Mouse (Mus musculus) erythroblast, embryonic 14.5 days (primary cell): ENCODE results near the gene Harbi1. TPM values are rescaled to one million over a fixed set of nuclear protein-coding genes. Genes with fewer than 3 reads are reported as not detected.
A peak's percentile ranks its signal among the peaks of the same experiment; 100 is the strongest.

Experiments used
- H3K27me3 ChIP-seq: 2 replicates; pipeline ENCODE4 v1.6.1; 2012; ENCODE audit warnings: inconsistent platforms; ENCODE audit not compliant: control insufficient read depth
- H3K36me3 ChIP-seq: 2 replicates; pipeline ENCODE4 v1.6.1; 2012; ENCODE audit warnings: mild to moderate bottlenecking, inconsistent platforms; ENCODE audit not compliant: control insufficient read depth
- H3K4me1 ChIP-seq: 2 replicates; pipeline ENCODE4 v1.6.1; 2012; ENCODE audit warnings: inconsistent platforms; ENCODE audit not compliant: control insufficient read depth
- H3K4me3 ChIP-seq: replicated peaks from 2 replicates; pipeline ENCODE3; 2012; ENCODE audit warnings: moderate library complexity, mild to moderate bottlenecking, inconsistent platforms
- H3K9me3 ChIP-seq: 2 replicates; pipeline ENCODE4 v1.6.1; 2012; ENCODE audit warnings: low read length, inconsistent platforms, mixed read lengths; ENCODE audit not compliant: control insufficient read depth
- GATA1 ChIP-seq: IDR thresholded peaks from 2 replicates; pipeline ENCODE4 v1.6.1; 2012; ENCODE audit warnings: low read length, inconsistent platforms, mixed read lengths
- TAL1 ChIP-seq: IDR thresholded peaks from 3 replicates; pipeline ENCODE4 v1.6.1; 2012; ENCODE audit warnings: low read length, inconsistent platforms, mixed read lengths
- polyA plus RNA-seq: library from polyadenylated mRNA; stranded (reverse); fragments of >175 nt; gene quantifications from 2 replicates; pipeline ENCODE4 v1.2.3, GENCODE M21; 2012

Harbi1 gene
- 0.04 and 0.15 TPM in 2 replicates for polyA plus RNA-seq

DNA sequence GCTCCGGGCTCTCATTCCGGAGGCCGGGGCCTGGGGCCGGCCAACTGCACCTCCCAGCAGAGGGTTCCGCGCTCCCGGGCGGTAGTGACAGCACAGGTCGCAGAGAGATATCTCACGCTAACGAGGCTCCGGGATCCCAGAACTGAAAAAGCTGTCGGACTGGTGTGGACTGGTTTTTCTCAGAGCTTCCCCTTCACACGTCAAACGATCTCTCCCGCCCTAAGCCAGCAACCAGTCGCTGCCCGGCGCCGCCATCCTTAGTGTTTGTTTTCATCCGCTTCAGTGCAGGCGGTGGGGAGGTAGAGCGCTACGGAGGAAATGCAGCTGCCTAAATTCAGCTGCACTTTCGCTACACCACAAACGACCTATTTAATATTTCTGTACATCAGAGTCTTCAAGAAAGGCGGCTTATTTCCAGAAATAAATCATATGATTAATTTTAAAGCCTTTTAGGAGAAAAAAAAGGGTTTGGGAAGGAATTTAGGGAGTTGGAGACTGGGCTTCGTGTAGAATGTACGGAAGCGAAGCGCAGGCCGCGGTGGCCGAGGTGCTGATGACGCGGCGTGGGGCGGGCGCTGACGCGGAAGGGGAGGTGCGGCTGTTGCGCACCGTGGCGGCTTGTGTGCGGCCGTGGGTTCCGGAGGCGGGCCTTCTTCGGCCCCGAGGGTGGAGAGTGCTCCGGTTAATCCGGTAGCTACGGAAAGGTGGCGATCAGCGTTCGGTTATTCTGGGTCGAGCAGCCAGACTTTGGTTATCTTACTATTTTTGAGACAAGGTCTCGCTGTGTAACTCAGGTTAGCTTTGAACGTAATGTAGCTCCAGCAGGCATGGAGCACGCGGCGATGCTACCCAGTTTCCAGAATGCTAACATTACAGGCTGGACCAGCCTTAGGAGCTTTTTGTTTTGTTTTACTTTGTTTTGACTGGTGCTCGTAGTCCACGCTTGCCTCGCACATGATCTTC is at the start of gene Harbi1, which contains the start of gene Atg13:
Gene Harbi1, plus strand, starts transcription at position 581 of the 963 bp plus-strand sequence.
Gene Atg13, minus strand, starts transcription at position 305 of the 963 bp plus-strand sequence.
- H3K4me1 ChIP-seq = peaks cover 34% of the 10 kb centered on the region
- H3K36me3 ChIP-seq = peaks cover 4% of the 10 kb centered on the region
- no peaks in the 10 kb centered on the region for H3K27me3 ChIP-seq
- no peak for TF ChIP-seq TAL1
- TF ChIP-seq GATA1 = no peak
- H3K9me3 ChIP-seq = no peaks in the 10 kb centered on the region
- H3K4me3 ChIP-seq = peak within 1 kb of the TSS; percentile 97

DNA sequence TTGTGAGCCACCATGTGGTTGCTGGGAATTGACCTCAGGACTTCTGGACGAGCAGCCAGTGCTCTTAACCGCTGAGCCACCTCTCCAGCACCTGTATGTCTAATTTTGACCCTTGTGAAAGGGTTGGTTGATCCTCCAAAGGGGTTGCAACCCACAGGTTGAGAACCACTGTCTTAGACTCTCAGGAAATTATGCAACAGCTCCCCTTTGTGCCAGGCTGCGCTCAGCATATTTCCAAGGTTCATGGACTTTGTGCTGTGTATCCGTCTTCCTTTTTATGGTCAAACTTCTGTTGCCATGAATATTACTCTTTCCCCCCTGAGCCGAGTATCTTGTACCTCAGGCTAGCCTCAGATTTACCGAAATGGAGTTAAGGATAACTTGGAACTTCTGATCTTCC is 49.7 kb upstream of the Harbi1 start:
- Histone ChIP-seq H3K36me3 (peaks cover 87% of the 10 kb centered on the region), H3K4me1 (no peaks in the 10 kb centered on the region), H3K9me3 (no peaks in the 10 kb centered on the region), H3K4me3 (no peak overlapping the region), H3K27me3 (no peaks in the 10 kb centered on the region)
- no peak for TF ChIP-seq TAL1
- no peak for TF ChIP-seq GATA1

DNA sequence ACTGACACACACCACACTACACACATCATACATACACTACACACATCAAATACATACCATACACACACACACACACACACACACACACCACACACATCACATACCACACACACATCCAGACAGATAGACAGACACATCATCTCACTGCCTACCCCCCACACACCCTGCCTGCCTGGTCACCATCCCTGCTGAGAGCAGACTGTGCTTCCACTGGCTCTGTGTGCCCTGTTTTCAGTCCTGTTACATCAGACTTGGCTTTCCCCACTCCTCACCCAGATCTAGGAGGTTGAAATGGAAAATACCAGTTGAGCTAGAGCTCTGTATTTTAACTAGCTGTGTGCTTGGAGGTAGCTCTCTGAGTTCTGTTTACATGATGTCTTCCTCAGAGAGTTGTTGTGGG is 45.9 kb upstream of the Harbi1 start:
- TF ChIP-seq GATA1 = no peak
- no peak for TF ChIP-seq TAL1
- Histone ChIP-seq H3K4me1 (no peaks in the 10 kb centered on the region), H3K27me3 (no peaks in the 10 kb centered on the region), H3K9me3 (no peaks in the 10 kb centered on the region), H3K36me3 (peaks cover 85% of the 10 kb centered on the region), H3K4me3 (no peak overlapping the region)

- Histone ChIP-seq H3K27me3 (no peaks in the 10 kb centered on the region), H3K4me3 (no peak overlapping the region), H3K36me3 (peaks cover 89% of the 10 kb centered on the region), H3K9me3 (no peaks in the 10 kb centered on the region), H3K4me1 (no peaks in the 10 kb centered on the region)
- TF ChIP-seq GATA1 = no peak
- no peak for TF ChIP-seq TAL1
Observed at GRCm38 (mm10) chr2:91666386-91666910, 44.2 kb upstream of the Harbi1 start.

- H3K9me3 ChIP-seq = no peaks in the 10 kb centered on the region
- no peaks in the 10 kb centered on the region for H3K27me3 ChIP-seq
- no peak overlapping the region for H3K4me3 ChIP-seq
- H3K36me3 ChIP-seq = peaks cover 88% of the 10 kb centered on the region
- no peak for TF ChIP-seq GATA1
- no peak for TF ChIP-seq TAL1
- H3K4me1 ChIP-seq = no peaks in the 10 kb centered on the region
Observed at GRCm38 (mm10) chr2:91667747-91668146, 42.9 kb upstream of the Harbi1 start.

DNA sequence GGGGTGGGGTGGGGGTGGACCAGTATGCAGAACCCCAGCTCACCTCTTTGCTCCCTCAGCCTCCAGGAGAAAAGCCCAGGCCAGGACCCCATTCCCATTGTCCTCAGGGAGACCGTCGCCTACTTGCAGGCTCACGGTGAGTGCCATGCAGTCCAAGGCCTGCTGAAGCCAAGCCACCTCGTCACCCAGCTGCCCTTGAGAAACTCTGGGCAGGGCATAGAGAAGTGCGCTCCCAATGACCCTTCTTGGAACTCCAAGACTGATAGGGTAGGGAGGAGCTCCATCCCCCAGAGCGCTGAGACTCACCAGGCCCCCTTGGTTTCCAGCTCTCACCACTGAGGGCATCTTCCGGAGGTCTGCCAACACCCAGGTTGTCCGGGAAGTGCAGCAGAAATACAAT is 41.3 kb upstream of the Harbi1 start:
- Histone ChIP-seq H3K27me3 (no peaks in the 10 kb centered on the region), H3K9me3 (no peaks in the 10 kb centered on the region), H3K4me1 (no peaks in the 10 kb centered on the region), H3K36me3 (peaks cover 86% of the 10 kb centered on the region), H3K4me3 (no peak overlapping the region)
- TF ChIP-seq TAL1 (no peak), GATA1 (no peak)

- TF ChIP-seq TAL1 = no peak
- TF ChIP-seq GATA1 = no peak
- Histone ChIP-seq H3K4me3 (no peak overlapping the region), H3K9me3 (no peaks in the 10 kb centered on the region), H3K36me3 (peaks cover 87% of the 10 kb centered on the region), H3K4me1 (no peaks in the 10 kb centered on the region), H3K27me3 (no peaks in the 10 kb centered on the region)
Observed at GRCm38 (mm10) chr2:91670038-91670437, 40.6 kb upstream of the Harbi1 start.

- H3K36me3 ChIP-seq = peaks cover 95% of the 10 kb centered on the region
- H3K4me1 ChIP-seq = no peaks in the 10 kb centered on the region
- no peaks in the 10 kb centered on the region for H3K27me3 ChIP-seq
- H3K4me3 ChIP-seq = no peak overlapping the region
- no peaks in the 10 kb centered on the region for H3K9me3 ChIP-seq
- TF ChIP-seq TAL1 = no peak
- TF ChIP-seq GATA1 = no peak
Observed at GRCm38 (mm10) chr2:91673587-91673986, 37.1 kb upstream of the Harbi1 start.

DNA sequence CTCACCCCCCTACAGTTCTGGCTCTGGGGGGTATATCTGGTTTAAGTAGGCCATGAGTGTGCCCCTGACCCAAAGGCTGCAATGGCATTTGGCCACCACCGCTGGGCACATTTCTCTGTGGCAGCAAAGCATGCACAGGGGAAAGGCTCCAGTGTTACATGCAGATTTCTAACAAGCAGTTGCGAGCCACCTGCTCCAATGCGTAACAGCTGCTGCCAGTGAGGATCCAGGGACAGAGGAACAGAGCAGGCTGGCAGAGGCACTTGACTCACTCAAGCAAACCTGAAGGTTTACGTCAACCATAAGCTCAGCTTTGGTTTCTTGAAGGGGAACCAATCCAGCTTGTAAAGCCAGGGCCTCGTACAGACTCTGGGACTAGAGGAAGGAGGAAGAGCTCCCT is 35.8 kb upstream of the Harbi1 start:
- no peaks in the 10 kb centered on the region for H3K9me3 ChIP-seq
- no peaks in the 10 kb centered on the region for H3K27me3 ChIP-seq
- peaks cover 95% of the 10 kb centered on the region for H3K36me3 ChIP-seq
- no peaks in the 10 kb centered on the region for H3K4me1 ChIP-seq
- H3K4me3 ChIP-seq = no peak overlapping the region
- no peak for TF ChIP-seq GATA1
- TF ChIP-seq TAL1 = no peak
